Mouse (Mus musculus) heart, adult 2 months (tissue): Measurements from ENCODE around the gene Pex10.

Source experiments
- CTCF ChIP-seq: fragments of 200-600 bp; IDR thresholded peaks from 2 replicates; pipeline ENCODE4 v1.8.1; 2022; ENCODE audit warnings: antibody characterized with exemption, mild to moderate bottlenecking, moderate library complexity
- EP300 ChIP-seq: fragments of 200-500 bp; IDR thresholded peaks from 2 replicates; pipeline ENCODE4 v1.6.1; 2011; ENCODE audit warnings: low read depth, low read length, control low read depth; ENCODE audit not compliant: insufficient read depth

DNA sequence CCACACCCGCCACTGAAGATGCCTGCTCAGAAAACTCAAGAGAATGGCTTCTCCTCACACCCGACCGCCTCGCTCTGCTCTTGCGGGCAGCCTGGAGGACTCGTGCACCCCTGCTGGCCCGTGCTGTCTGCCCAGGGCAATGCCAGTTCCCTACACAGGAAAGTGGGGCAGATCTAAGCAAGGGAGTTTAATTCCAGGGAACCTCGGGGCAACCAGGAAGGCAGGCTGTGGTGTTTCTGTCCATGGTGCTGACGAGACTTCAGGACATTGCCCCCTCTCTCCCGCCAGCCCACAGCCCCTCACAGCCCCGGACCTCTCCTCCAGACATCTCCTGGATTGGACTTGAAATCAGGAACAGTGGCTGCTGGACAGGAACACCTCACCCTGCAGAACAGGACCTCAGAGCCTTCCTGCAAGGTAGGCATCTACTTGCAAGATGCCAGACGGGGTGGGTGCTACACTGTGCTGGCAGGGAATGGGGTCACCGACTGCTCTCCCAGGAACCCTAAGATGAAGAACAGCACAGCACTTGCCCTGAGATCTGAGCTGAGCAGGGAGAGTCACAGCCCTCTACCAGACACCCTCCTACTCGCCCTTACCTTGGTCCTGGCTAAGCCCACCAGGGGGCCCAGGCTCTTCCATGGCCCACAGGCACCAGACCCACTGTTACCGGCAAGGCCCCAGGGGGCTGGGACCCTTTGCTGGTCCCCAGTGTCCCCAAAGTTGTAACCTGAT, 48.0 kb upstream of the Pex10 start:
- no peak for TF ChIP-seq CTCF
- TF ChIP-seq EP300: no peak
